Mouse (Mus musculus) gastrocnemius, adult 8-10 months (tissue): ENCODE data around the gene Rcor3. TPM values are rescaled to one million over a fixed set of nuclear protein-coding genes. Genes with fewer than 3 reads are reported as not detected.
A peak's percentile ranks its signal among the peaks of the same experiment; 100 is the strongest.

Source experiments
- DNase-seq, 2 experiments: peaks; one replicate each; pipeline ENCODE4 v3.0.0; 2022; ENCODE audit warnings: low spot score in 2 of 2
- total RNA-seq, 4 experiments: library from RNA; stranded (reverse); gene quantifications; 2 replicates each; pipeline ENCODE4 v1.2.4; 2022

The Rcor3 gene
- total RNA-seq, result 10 to 100 TPM; 26.7 to 34.1 (median 29.1) TPM

DNA sequence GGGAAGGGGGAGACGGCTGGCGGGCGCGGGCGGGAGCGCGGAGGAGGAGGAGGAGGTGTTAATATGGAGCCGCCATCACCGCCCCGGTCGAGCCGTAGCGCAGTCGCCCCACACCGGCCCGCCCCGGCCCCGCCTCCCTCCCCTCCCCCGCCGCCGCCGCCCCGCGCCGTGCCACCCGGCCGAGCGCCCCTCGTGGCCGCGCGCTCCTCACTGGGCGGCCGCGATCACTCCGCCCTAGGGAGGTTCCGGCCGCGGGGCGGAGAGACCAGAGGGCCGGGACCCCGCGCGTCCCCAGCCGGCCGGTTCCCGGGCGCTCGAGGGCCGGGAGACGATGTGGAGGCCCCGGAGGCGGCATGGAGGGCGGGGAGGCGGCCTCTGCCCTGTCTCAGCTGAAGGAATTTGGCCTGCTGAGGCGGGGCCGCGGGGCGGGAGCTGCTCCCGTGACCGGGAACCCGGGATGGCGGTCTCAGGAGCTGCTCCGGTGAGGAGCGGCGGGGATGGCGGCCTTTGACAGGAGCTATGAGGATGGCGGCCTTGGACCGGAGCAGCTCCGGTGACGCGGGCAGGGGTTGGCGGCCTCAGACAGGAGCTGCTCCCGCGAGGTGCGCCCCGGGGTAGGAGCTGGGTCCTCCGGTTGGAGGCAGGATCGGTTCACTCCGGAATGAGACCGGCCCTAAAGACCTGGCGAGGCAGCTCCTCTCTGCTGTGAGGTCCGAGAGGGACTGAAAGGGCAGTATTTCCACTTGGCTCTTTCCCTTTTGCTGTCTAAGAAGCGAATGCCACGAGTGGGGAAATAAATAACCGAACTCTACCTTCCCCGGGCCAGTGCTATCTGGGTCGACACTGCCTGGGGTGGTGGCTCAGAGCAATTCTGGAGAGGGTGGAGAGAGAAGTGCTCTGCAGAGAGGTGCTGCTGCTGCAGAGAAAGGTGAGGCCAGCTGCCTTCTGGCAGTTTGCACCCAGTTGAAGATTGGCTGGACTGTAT is at the start of gene Rcor3:
Rcor3 (minus strand) TSS at position 137 of the 985 bp plus-strand sequence.
- peak; percentile 65 to 73 for DNase-seq

- DNase-seq, result no peak
Observed at GRCm38 (mm10) chr1:192181696-192182257, 43.9 kb upstream of the Rcor3 start.

DNA sequence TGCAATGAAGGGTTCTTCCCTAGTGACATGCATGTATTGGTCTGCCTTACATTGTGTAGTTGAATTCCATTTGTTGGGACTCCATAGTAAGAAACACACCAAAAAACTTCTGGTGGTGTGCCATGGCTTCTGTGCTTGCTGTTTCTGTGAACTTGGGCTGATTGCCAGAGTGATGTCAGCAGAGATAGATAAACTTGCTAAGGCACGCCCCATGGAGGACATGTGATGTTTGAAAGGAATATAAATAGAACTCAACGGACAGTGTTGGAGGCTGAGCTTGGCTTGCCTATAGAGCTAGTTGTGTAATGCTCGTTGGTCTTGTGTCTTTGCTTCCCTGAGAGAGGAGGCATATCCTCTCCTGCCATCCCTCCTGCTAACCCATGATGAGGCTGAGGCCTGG is 42.0 kb upstream of the Rcor3 start:
- no peak for DNase-seq

- DNase-seq, result no peak
Observed at GRCm38 (mm10) chr1:192171477-192171876, 33.6 kb upstream of the Rcor3 start.

DNA sequence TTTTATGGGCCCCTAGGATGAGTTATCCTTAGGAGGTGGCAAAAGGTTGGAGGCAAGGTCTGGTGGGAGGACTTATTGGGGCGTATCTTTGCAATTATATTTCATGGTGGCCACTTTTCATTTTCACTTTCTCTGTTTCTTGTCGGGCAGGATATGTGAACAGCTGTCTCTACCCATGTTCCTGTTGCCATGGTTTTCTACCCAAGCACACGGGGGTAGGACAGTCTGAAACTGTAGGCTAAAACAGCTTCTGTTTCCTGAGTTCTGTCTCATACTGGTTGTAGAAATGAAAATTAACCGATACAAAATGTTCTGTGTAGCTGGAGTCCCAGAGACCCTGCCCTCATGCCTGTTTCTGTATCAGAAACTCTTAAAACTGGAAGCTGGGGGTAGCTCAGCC is 13.3 kb upstream of the Rcor3 start:
- DNase-seq, result no peak

DNA sequence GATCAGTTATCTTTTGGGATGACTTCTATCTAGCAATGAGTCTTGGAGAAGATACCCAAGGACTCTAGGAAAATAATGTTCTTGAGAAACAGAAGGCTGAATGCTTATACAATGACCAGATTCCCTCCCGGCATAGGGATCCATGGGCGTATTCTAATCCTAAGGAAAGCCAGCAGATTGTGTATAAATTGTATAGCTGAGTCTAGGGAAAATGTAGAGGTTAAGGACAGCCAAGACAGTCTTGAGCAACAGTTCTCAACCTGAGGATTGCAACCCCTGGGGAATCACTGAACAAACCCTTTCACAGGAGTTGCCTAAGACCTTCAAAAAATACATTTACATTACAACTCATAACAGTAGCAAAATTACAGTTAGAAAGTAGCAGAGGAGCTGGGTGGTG is 2.5 kb upstream of the Rcor3 start:
- no peak for DNase-seq

DNA sequence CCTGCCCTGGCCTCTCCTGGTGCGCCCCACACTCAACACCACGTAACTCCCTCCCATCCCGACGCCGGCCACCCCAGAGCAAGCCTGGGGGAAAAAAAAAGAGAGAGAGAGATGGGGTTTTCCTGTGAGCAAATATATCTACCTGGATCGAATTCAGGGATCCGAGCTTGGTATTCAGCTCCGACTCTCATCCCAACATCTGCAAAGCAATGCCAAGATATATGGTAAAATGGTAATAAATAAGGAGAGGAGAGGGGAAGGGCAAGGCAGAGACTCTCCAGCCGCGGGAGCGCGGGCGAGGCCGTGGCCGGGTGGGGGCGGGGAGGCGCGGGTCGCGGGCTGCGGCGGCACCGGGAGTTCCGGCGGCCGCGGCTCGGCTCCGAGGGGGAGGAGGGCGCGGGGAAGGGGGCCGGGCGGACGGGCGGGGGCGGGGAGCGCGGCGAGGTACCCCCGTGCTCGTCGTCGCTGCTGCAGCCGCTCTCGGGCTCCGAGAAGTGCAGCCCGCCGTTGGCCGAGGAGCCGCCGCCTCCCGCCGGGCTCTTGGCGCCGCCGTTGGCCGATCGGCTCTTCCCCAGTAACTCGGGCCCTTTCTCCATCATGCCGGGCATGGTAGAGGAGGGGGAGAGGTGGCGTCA is 454 bp downstream of the Rcor3 start:
- DNase-seq, result no peak

- peak; percentile 60 to 78 for DNase-seq
Observed at GRCm38 (mm10) chr1:192136561-192137290, 1.1 kb downstream of the Rcor3 start.

GRCm38 (mm10) chr1:192130202-192130601 is 7.7 kb downstream of the Rcor3 start:
- no peak for DNase-seq

DNA sequence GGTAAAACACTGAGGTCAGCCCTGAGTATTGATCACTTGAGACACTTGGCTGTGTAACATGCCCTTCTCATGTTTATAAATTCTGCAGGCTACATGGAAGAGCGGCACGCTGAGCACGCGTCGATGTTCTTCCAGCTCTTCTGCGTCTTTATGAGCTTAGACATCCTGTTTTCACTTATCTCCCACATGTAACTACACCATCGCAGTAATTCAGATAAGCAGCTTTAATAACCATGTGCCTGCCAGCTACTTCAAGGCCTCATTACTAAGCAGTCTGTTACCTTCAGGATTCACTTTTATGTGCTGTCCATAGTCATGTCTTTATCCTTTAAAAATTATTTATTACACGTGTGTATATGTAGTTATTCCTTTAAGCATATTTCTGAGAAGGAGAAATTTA is 9.5 kb downstream of the Rcor3 start:
- DNase-seq, result no peak

DNA sequence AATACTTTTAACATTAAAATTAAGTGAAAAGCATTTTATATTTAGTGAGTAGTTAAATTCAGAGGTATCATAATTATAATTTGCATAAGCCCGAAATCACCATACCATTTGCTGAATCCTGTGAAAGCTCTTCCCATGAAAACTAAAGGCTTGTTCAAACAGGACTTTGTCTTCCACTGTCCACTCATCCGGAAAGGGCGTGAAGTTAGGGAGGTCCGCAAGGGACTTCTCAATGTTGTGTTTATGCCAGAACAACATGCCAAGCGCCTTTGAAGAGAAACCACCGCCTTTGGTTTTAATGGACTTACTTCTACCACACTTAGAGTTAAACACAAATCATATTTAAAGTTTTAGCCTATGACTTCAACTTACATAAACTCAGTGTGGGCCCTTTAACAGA is 12.1 kb downstream of the Rcor3 start:
- no peak for DNase-seq

DNA sequence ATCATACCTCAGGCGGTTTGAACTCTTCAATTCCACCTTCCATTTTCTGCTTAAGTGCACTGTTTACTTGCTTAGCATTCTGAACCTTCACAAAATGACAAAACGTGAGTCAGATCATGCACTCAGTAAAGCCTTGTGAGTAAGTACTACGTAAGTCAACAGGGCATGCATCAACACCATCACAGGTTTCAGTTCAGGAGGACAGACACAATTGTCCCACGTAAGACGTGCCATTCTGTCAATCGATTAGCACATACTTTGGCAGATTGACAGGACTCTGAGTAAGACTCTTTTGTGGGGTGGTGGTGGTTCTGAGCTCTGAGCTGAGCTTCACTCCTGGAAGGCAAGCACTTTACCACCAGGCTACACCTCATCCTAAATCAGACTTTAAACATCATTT is 21.6 kb downstream of the Rcor3 start:
- DNase-seq, result no peak

GRCm38 (mm10) chr1:192115378-192115777 is 22.5 kb downstream of the Rcor3 start:
- DNase-seq, result no peak

- no peak for DNase-seq
Observed at GRCm38 (mm10) chr1:192109169-192109568, 28.7 kb downstream of the Rcor3 start.

GRCm38 (mm10) chr1:192107352-192107751 is 30.5 kb downstream of the Rcor3 start:
- DNase-seq, result no peak

DNA sequence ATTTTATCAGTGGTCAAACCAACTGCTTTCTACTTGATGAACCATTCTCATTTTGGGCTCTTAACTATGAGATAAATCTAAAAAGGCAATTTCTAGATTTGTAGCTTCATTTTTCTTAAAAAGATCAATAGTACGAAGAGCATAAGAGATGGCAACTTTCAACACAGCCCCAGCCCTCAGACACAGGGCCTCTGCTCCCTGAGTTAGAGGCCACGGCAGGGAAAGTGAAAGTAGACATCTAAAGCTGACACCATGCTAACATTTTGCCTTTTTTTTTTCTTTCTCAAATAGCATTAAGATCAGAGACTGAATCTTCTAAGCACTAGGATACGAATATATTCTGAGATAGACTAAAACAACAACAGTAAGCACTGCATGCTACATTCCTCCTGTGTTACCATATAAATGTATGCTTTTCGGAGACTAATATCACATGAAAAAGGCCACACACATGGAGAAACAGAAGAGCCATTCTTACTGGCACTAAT is 31.9 kb downstream of the Rcor3 start:
- no peak for DNase-seq

GRCm38 (mm10) chr1:192104021-192104420 is 33.8 kb downstream of the Rcor3 start:
- no peak for DNase-seq

DNA sequence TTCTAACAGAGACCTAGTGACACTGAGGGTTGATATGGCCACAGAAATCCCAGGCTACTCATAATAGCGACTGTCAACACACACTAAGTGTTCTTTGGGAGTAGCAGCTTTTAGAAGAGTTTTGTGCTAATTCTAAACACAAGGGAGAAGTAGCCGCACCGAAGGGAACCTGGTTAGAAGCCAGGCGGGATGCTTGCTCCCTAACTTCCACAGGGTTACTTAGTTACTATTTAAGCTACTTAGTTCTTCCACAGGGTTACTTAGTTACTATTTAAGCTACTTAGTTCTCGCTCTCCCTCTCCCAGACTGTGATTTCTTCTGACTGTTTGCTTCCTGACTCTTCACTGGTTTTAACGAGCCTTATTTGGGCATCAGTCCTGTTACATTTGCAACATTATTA is 34.7 kb downstream of the Rcor3 start:
- DNase-seq, result no peak

DNA sequence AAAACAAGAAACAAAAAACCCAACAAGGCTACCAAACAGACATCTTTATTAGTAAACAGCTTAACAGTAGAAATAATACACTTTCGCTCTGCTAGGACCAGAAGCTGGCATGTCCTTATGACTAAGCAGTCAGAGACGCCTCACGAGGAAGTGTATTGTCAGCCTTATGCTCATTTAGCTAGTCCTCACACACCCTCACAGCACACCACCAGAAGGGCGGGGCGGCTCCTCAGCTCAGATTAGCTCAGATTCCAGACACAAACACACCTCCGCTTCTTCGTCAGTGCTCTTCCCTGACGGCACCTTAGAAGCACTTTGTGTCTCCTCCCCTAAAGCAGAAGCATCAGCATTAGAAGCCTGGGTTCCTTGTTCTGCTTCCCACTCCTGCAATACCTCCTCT is 36.5 kb downstream of the Rcor3 start:
- no peak for DNase-seq

DNA sequence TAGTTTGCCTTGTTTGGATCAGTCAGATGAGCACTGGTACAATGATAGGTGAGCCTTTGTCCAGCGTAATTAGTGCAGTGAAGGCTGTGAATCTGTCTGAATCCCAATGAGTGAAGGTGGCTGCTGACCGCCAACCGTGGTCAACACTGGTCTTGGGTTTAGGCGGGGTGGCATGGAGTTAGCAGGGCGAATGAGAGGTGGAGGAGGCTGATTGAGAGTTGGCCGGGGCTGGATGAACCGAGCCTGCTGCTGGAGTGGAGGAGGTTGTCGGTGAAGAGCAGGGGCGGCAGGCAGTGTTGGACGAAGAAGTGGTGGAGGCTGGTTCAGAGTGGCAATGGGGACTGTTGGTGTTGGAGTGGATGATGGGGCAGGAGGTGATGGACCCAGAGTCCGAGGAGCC is 37.1 kb downstream of the Rcor3 start:
- DNase-seq, result no peak

- DNase-seq, result no peak
Observed at GRCm38 (mm10) chr1:192095626-192096025, 42.2 kb downstream of the Rcor3 start.
